Mouse (Mus musculus) spleen, postnatal 4 days (tissue): ENCODE results near the gene Rpgrip1l.

Experiments
- DNase-seq, 2 experiments: peaks; one replicate each; pipeline ENCODE4 v3.0.0; 2022; ENCODE audit warnings: low spot score in 2 of 2

Rpgrip1l gene

DNA sequence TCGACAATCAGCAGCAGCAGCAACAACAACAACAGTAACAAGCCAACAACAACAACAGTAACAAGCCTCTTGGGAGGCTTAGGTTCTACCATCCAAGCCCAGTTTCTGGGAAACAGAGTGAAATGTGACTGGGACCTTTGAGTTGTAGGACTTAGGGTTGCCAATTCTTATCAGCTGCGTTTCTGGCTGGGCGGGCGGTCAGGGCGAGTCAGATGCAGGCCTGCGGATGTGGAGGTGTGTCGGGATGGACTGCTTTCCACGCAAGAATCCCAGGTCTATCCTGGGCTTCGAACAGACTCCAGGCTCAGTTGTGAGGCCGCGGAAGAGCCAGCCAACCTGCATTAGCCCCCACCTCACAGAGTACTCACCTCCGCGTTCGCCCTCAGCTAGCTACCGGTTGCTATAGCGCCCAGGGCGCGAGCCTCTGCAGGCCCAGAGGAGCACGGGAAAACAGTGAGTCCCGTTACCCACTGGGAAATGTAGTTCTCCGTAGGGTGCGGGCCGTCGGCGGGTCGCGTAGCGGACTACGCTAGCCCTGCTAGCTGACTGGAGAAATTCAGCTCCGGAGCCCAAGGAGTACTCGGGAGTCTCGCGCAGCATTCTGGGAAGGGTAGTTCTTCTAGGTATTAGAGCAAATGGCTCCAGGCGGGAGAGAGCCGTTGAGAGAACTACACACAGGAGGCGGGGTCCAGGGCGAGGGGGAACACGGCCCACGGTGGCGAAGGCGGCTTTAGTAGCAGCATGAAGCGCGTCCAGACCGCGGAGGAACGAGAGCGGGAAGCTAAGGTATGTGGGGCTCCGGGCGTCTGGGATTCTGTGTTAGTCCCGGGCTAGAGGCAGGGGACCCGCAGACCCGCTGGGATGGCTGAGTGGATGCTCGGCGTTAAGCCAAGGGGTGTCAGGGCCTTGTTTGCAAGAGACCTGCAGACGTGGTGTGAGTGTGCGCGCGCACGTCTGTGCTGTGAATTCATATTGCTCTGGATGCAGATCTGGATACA lies at the start of gene Rpgrip1l, which contains the start of gene Fto:
TSS of gene Rpgrip1l (minus strand) at position 428 of the 998 bp plus-strand sequence.
TSS of gene Fto (plus strand) at position 691 of the 998 bp plus-strand sequence.
- peak; percentile 93 to 94 for DNase-seq

GRCm38 (mm10) chr8:91360644-91361357 lies 47.7 kb upstream of the Rpgrip1l start:
- no peak for DNase-seq

DNA sequence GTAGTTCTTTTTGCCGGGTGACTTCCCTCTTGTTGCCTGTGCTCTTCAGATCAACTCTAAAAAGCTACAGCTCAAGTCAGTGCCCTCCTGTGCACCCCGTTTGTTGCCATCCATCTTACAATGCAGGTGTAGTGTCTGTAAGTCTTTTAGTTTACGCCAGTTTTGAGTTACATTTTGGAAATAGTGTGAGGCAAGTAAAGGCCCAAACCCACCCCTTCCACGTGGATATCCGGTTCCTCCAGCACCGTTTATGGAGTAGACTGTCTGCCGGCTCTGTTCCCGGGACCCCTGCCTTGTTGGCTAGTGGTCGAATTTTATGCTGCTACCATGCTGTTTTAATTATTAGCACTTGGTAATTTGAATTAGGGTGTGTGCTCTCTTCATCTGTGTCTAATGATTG lies 46.4 kb upstream of the Rpgrip1l start:
- no peak for DNase-seq

DNA sequence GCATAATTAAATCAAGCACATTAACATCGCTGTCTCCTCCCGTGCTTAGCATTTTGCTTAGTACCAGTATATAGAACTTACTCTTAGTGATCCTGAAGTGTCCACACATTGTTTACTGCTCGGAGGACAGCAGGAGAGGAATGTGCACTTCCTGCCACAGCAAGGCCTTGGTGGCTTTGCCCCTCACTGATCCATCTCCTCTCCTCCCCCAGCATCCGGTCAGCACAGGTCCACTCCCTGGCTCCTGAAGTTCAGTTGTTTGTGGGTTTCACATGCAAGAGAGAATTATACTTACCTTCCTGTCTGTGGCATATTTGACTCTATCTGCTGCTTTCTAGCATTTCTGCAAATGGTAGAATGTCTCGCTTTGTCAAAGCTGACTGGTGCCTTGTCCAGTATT lies 45.0 kb upstream of the Rpgrip1l start:
- no peak for DNase-seq

DNA sequence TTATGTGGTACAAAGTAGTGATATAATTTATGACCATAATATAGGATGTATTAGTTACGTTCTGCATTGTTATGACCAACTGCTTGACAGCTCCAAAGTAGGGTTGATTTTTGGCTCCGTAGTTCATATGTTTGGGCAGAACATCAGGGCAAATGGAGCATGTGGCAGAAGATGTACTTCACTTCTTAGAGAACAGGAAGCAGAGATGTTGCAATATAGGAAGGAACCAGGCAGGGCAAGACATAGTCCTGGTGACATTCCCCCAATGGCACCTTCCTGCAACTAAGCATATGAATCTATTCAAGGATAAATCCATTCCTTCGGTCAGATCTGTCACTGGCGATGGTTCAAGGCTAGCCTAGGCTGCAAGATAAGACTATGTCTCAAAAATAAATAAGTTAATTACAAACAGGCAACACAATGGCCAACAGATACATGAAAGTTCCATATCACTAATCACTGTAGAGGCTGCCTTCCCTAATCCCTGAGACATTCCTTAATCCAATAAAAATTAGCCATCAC lies 44.5 kb upstream of the Rpgrip1l start:
- DNase-seq = no peak

GRCm38 (mm10) chr8:91355956-91356699 lies 43.1 kb upstream of the Rpgrip1l start:
- DNase-seq = no peak

DNA sequence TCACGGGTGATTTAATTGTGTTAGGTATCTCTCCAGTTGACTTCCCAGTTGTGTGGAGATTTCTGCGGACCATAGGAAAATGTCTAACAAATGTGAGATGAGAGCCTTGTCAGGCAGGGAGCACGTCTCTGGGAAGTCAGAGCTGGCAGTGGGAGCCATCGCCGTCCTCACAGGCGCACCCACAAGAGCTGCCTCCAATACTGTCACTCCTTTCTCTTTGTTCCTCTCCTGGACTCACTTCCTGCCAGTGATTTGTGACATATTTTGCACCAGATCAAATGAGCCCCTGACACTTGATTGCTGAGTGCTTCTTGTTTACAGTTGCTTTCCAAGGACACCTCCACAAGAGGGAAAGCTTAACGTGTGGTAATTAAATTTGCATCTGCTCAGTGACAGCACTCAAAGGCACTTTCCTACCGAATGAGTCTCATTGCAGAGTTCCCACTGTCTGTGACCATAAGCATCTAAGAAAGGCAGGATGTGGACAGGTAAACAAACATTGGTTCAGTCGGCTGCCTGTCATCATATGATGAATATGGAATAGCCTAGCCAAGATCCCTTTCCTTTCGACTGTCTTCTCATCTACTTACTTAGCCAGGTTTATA lies 42.3 kb upstream of the Rpgrip1l start:
- DNase-seq = no peak

DNA sequence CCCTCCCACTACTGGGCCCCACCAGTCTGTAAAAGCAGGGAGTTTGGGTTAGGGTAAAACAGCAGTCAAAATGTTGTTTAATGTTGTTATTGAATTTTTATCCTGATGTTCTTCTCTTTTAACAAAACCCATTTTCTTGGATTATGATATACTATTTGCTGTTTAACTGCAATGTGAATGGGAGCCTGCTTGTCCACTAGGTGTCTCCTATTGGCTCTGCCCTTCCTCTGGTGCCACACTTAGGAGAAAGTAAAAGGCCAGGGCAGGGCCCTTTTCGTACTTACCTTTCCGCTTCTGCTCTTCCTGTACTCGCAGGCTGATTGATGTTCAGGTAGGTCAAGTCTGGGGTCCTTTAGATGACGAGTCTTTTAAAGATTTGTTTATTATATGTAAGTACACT lies 40.8 kb upstream of the Rpgrip1l start:
- no peak for DNase-seq

GRCm38 (mm10) chr8:91353062-91353461 lies 40.0 kb upstream of the Rpgrip1l start:
- no peak for DNase-seq

GRCm38 (mm10) chr8:91352598-91352997 lies 39.5 kb upstream of the Rpgrip1l start:
- no peak for DNase-seq

DNA sequence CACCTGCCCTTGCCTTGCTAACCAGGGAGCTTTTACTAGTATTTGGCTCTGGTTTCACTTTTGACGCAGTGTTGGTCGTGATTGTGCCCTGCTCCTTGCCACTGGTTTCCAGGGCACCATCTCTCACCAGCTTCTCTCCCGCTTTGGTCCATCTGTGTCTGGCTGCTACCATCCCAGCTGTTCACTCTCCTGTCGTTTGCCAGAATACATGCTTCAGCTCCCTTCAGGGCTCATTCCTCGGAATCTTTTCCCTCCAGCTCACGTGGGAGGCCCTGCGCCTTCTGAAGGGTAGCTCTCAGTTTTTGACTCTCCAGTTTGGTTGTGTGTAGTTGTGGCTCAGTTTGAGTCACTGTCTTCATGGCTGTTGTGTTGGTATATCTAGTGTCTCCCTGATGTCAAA lies 37.6 kb upstream of the Rpgrip1l start:
- DNase-seq = no peak

DNA sequence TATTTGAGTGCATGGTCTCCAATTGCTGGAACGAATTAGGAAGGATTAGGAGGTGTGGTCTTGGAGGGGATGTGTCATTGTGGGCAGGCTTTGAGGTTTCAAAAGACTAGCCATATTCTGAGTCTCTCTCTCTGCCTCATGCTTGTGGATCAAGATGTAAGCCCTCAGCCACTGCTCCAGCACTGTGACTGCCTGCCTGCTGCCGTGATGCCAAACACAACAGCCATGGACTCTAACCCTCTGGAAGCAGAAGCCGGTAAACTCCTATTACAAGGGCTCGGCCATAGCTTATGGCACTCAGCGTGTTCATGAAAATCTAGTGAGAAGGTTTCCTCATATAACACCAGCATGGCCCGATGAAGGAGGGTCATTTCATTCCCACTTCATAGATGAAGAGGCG lies 36.8 kb upstream of the Rpgrip1l start:
- no peak for DNase-seq

DNA sequence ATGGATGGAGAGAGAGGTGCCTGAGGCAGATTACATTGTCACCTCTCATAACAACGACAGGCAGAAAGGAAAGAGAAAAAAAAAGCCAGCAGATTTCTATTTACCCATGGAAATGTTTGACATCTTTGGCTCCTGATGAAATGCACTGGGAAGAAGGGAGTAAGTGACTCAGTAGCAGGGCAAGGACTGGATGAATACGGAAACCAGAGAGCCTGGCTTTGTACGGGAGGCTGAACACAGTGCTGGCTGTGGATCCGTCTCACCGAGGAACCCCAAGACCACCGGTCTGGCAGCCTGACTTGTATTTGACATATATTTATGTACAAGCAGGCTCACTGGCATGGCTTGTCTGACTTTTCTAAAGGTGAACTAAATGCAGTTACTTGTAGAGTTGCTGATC lies 34.5 kb upstream of the Rpgrip1l start:
- no peak for DNase-seq

- no peak for DNase-seq
These were observed 34.1 kb upstream of the Rpgrip1l start for GRCm38 (mm10) chr8:91347146-91347545.

- no peak for DNase-seq
These were observed 31.6 kb upstream of the Rpgrip1l start for GRCm38 (mm10) chr8:91344659-91345058.

DNA sequence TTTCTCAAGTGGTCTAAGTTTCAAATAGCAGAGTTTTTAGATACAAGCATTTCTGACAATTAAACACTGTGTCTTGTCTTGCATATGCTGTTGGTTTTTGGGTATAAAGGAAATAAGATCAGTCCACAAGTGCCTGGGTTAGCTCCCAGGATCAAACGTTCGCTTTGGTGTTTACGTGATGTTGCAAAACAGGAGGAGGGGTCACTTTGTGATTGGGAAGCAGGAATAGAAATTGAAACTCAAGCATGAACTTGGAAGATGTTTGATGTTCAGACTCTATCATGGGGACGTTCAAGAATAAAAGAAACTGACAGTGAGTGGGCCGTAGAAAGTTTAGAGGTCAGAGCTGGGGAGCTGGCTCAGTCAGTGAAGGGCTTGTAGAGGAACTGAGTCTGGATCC lies 29.7 kb upstream of the Rpgrip1l start:
- DNase-seq = no peak

DNA sequence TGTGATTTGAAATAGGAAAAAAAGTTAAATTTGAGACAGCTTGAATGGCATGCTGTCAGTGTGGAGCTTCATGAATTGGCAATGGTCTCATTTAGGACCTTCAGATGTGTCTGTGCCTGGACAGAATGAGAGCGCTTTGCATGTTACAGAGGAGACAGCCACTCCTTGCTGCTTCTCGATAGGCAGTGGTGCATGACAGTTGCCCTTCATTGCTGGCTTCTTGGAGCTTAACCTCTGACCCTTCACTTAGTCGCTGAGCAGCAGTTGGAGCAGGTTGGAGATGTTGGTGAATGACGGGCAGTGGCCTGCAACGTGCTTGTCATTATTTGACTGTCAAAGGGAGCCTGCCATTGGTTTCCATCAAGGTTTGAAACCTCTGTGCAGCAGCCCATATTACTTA lies 29.1 kb upstream of the Rpgrip1l start:
- no peak for DNase-seq

DNA sequence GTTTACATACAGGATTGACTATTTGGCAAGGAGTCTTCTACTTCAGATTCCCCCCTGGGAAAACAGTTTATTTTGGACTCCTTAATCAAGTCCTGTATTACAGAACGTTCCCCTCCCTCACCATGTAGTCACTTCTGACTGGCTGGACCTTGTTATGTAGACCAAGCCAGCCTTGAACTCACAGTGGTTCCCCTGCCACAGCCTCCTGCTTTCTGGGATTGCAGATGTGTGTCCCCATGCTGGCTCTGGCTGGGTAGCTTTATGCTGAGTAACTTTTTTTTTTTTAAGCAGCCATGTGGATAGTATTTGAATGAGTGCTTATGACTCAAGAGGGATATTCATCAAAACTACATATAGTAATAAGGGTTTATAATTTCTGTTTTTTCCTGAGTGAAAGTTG lies 27.7 kb upstream of the Rpgrip1l start:
- DNase-seq = no peak

- DNase-seq = no peak
These were observed 26.6 kb upstream of the Rpgrip1l start for GRCm38 (mm10) chr8:91339651-91340050.

- DNase-seq = no peak
These were observed 25.5 kb upstream of the Rpgrip1l start for GRCm38 (mm10) chr8:91338389-91339154.

- DNase-seq = no peak
These were observed 16.4 kb upstream of the Rpgrip1l start for GRCm38 (mm10) chr8:91329461-91329850.
